Mouse (Mus musculus) thymus, adult 2 months (tissue): ENCODE results near the gene Pip5k1b. TPM values are rescaled to one million over a fixed set of nuclear protein-coding genes. Genes with fewer than 3 reads are reported as not detected.
"Not testable (repeated sequence)": the region's sequence is repeated elsewhere in the genome, so short reads cannot be mapped to it uniquely, and the experiment has no call there.

Experiments
- DNase-seq: peaks from one replicate; pipeline ENCODE4 v3.0.0; 2021
- H3K27ac ChIP-seq: fragments of 200-500 bp; 2 replicates; pipeline ENCODE4 v1.5.1; 2012; ENCODE audit warnings: low read length, control low read depth; ENCODE audit not compliant: control insufficient read depth, insufficient read depth
- H3K27me3 ChIP-seq: fragments of 200-500 bp; 2 replicates; pipeline ENCODE4 v1.6.1; 2012; ENCODE audit warnings: mild to moderate bottlenecking, low read length, moderate library complexity, mixed read lengths; ENCODE audit not compliant: control insufficient read depth, insufficient read depth
- H3K36me3 ChIP-seq: fragments of 200-500 bp; 2 replicates; pipeline ENCODE4 v1.6.1; 2012; ENCODE audit warnings: mild to moderate bottlenecking, low read length, moderate library complexity; ENCODE audit not compliant: control insufficient read depth, insufficient read depth
- H3K4me1 ChIP-seq: fragments of 200-500 bp; replicated peaks from 2 replicates; pipeline ENCODE4 v1.6.1; 2012; ENCODE audit warnings: low read length; ENCODE audit not compliant: control insufficient read depth, insufficient read depth
- H3K4me3 ChIP-seq: fragments of 200-500 bp; 2 replicates; pipeline ENCODE4 v1.5.1; 2012; ENCODE audit warnings: mild to moderate bottlenecking, low read length, control low read depth, moderate library complexity; ENCODE audit not compliant: control insufficient read depth, insufficient read depth
- CTCF ChIP-seq: fragments of 200-500 bp; IDR thresholded peaks from 2 replicates; pipeline ENCODE4 v1.5.1; 2012; ENCODE audit warnings: mild to moderate bottlenecking, control low read depth, low read length, moderate library complexity, borderline replicate concordance; ENCODE audit not compliant: control insufficient read depth, poor library complexity, insufficient read depth; ENCODE audit errors: extremely low read depth
- POLR2A ChIP-seq: fragments of 200-500 bp; IDR thresholded peaks from 2 replicates; pipeline ENCODE4 v1.6.1; 2012; ENCODE audit warnings: mild to moderate bottlenecking, low read length, control low read depth, moderate library complexity; ENCODE audit not compliant: control insufficient read depth, poor library complexity, insufficient read depth; ENCODE audit errors: extremely low read depth
- WGBS: fragments of 180-500 bp; shearing (Covaris S2); methylation state at CpG from one replicate; pipeline ENCODE4 v1.1.7; 2018; 5-methylcytosine and 5-hydroxymethylcytosine counted together
- polyA plus RNA-seq: library from polyadenylated mRNA; depleted of rRNA; stranded (reverse); fragments of >200 nt; gene quantifications from 2 replicates; pipeline ENCODE4 v1.2.3, GENCODE M21; 2012

Pip5k1b gene
- polyA plus RNA-seq, 1 experiment, result 5.0 TPM

GRCm38 (mm10) chr19:24553291-24554075, 2.2 kb downstream of the Pip5k1b start:
- TF ChIP-seq CTCF, result no peak
- TF ChIP-seq POLR2A, result no peak
- Histone ChIP-seq H3K4me1 (peaks cover 21% of the 10 kb centered on the region), H3K27ac (no peak overlapping the region), H3K27me3 (no peaks in the 10 kb centered on the region), H3K4me3 (no peak overlapping the region), H3K36me3 (no peaks in the 10 kb centered on the region)
- 90% methylated on average over 12 of the region's 12 CpGs for WGBS
- DNase-seq, result no peak

GRCm38 (mm10) chr19:24552641-24553040, 3.0 kb downstream of the Pip5k1b start:
- not testable (repeated sequence) for H3K27me3 ChIP-seq, H3K4me3 ChIP-seq, H3K36me3 ChIP-seq, H3K27ac ChIP-seq, DNase-seq
- H3K4me1 ChIP-seq, result peaks cover 21% of the 10 kb centered on the region
- 60% methylated on average over 6 of the region's 6 CpGs for WGBS

GRCm38 (mm10) chr19:24551196-24551954, 4.3 kb downstream of the Pip5k1b start:
- DNase-seq, result no peak
- Histone ChIP-seq H3K4me1 (peaks cover 10% of the 10 kb centered on the region), H3K36me3 (no peaks in the 10 kb centered on the region), H3K4me3 (no peak overlapping the region), H3K27me3 (no peaks in the 10 kb centered on the region), H3K27ac (no peak overlapping the region)
- WGBS, result 97% methylated on average over 3 of the region's 3 CpGs
- TF ChIP-seq CTCF, result no peak
- no peak for TF ChIP-seq POLR2A

GRCm38 (mm10) chr19:24550778-24551177, 4.9 kb downstream of the Pip5k1b start:
- Histone ChIP-seq H3K4me1 (peaks cover 7% of the 10 kb centered on the region), H3K27ac (no peak overlapping the region), H3K27me3 (no peaks in the 10 kb centered on the region), H3K36me3 (no peaks in the 10 kb centered on the region), H3K4me3 (no peak overlapping the region)
- no peak for DNase-seq
- 93% methylated on average over 7 of the region's 7 CpGs for WGBS
- no peak for TF ChIP-seq POLR2A
- no peak for TF ChIP-seq CTCF

GRCm38 (mm10) chr19:24550016-24550415, 5.7 kb downstream of the Pip5k1b start:
- 96% methylated on average over 2 of the region's 2 CpGs for WGBS
- H3K4me1 ChIP-seq, result peaks cover 7% of the 10 kb centered on the region

GRCm38 (mm10) chr19:24548337-24548736, 7.3 kb downstream of the Pip5k1b start:
- 97% methylated on average over 9 of the region's 9 CpGs for WGBS
- no peak for DNase-seq
- H3K4me1 ChIP-seq, result no peaks in the 10 kb centered on the region
- no peaks in the 10 kb centered on the region for H3K36me3 ChIP-seq
- no peak overlapping the region for H3K27ac ChIP-seq
- TF ChIP-seq CTCF (no peak), POLR2A (no peak)
- H3K4me3 ChIP-seq, result no peak overlapping the region
- H3K27me3 ChIP-seq, result no peaks in the 10 kb centered on the region

More at GRCm38 (mm10) chr19:24550016-24550415, 5.7 kb downstream of the Pip5k1b start:
- Histone ChIP-seq H3K27ac (no peak overlapping the region), H3K36me3 (no peaks in the 10 kb centered on the region), H3K4me3 (no peak overlapping the region), H3K27me3 (no peaks in the 10 kb centered on the region)
- TF ChIP-seq POLR2A (no peak), CTCF (no peak)
- no peak for DNase-seq
